Mouse (Mus musculus) embryonic facial prominence, embryonic 15.5 days (tissue): ENCODE results near the gene Fam169b. TPM values are rescaled to one million over a fixed set of nuclear protein-coding genes. Genes with fewer than 3 reads are reported as not detected.
A peak's percentile ranks its signal among the peaks of the same experiment; 100 is the strongest.
"Not testable (repeated sequence)": the region's sequence is repeated elsewhere in the genome, so short reads cannot be mapped to it uniquely, and the experiment has no call there.

ENCODE experiments used
- ATAC-seq: fragments of 200-750 bp; cut with Nextera tagmentation; 2 replicates; pipeline ENCODE4 v1.8.0; 2017; ENCODE audit warnings: low read depth, moderate TSS enrichment; ENCODE audit not compliant: insufficient number of reproducible peaks, low FRiP score, low TSS enrichment
- H3K27ac ChIP-seq: fragments of 300-500 bp; sonication (generic); replicated peaks from 2 replicates; pipeline ENCODE4 v1.5.1; 2015; ENCODE audit warnings: mild to moderate bottlenecking, inconsistent platforms
- H3K27me3 ChIP-seq: fragments of 300-500 bp; sonication (generic); 2 replicates; pipeline ENCODE4 v1.6.1; 2015; ENCODE audit warnings: inconsistent platforms
- H3K36me3 ChIP-seq: fragments of 300-500 bp; sonication (generic); 2 replicates; pipeline ENCODE4 v1.6.1; 2015; ENCODE audit warnings: mild to moderate bottlenecking, inconsistent platforms
- H3K4me1 ChIP-seq: fragments of 300-500 bp; sonication (generic); 2 replicates; pipeline ENCODE4 v1.6.1; 2015; ENCODE audit warnings: inconsistent platforms
- H3K4me2 ChIP-seq: fragments of 300-500 bp; sonication (generic); replicated peaks from 2 replicates; pipeline ENCODE4 v1.6.1; 2015; ENCODE audit warnings: mild to moderate bottlenecking, inconsistent platforms
- H3K4me3 ChIP-seq: fragments of 300-500 bp; sonication (generic); replicated peaks from 2 replicates; pipeline ENCODE4 v1.5.1; 2015; ENCODE audit warnings: mild to moderate bottlenecking, inconsistent platforms
- H3K9ac ChIP-seq: fragments of 300-500 bp; sonication (generic); 2 replicates; pipeline ENCODE4 v1.6.1; 2015; ENCODE audit warnings: inconsistent platforms
- H3K9me3 ChIP-seq: fragments of 300-500 bp; sonication (generic); replicated peaks from 2 replicates; pipeline ENCODE4 v1.6.1; 2016; ENCODE audit warnings: inconsistent platforms
- WGBS: fragments of 180-500 bp; shearing (Covaris S2); methylation state at CpG from one replicate; pipeline ENCODE4 v1.1.7; 2015; 5-methylcytosine and 5-hydroxymethylcytosine counted together
- polyA plus RNA-seq: library from polyadenylated mRNA; unstranded; fragments of >200 nt; fragmentation: Nextera tagmentation; extraction: Ambion mirVana; gene quantifications from 2 replicates; pipeline ENCODE4 v1.2.1, GENCODE M21; 2015

Gene Fam169b
- polyA plus RNA-seq, 1 experiment from 2014 or later, result 3.8 TPM

DNA sequence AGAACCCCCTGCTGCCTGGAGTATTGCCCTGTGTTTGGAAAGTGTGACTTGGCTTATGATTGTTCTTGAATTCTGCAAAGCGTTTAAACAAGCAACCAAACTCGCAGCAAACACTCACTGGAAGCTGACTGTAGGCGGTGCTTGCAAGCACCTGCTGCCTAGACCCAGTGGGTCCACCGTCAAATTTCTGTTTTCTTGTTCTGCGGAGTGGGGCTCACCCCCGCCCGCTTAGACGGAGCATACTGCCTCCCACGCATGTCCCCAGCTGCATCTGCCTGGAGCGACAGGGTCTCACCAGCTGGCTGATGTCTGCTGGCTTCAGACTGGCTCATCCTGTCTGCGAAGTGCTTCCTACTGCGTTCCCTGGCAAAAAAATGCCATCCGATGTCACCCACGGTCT, 9.1 kb upstream of the Fam169b start:
- WGBS, result 5% methylated on average over 14 of the region's 14 CpGs

DNA sequence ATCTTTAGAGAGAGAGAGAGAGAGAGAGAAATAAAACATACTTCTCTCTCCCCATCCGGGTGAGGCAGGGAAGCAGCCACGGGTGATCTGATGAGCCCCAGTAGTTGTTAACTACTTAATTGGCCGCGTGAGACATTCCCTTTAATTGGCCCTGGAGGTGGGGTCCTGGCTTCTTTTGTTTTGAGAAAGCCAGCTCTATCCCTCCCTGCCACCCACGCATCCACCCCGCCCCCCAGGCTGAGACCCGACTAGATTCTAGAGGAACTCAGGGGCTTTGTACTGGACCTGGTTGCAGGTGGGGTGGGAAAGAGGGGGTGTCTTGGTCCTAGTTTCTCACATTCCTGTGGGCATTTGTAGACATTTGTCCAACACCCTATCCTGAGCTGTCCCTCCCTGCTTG, 8.2 kb upstream of the Fam169b start:
- Histone ChIP-seq H3K27me3 (no peaks in the 10 kb centered on the region; the same call in 1 of the 2 replicates), H3K4me2 (no peak overlapping the region), H3K36me3 (no peaks in the 10 kb centered on the region), H3K9me3 (no peaks in the 10 kb centered on the region), H3K4me3 (no peak overlapping the region), H3K27ac (no peak overlapping the region), H3K9ac (no peak overlapping the region), H3K4me1 (peaks cover 22% of the 10 kb centered on the region)
- 30% methylated on average over 7 of the region's 7 CpGs for WGBS
- no peak for ATAC-seq

More for the DNA sequence above, 9.1 kb upstream of the Fam169b start:
- Histone ChIP-seq H3K9ac (no peak overlapping the region), H3K4me1 (peaks cover 22% of the 10 kb centered on the region), H3K36me3 (no peaks in the 10 kb centered on the region), H3K4me3 (peak overlapping the region; percentile 34), H3K9me3 (no peaks in the 10 kb centered on the region), H3K27ac (0 out of 2 replicates have a peak overlapping the region, but pooled peaks have one; percentile 58), H3K4me2 (peak overlapping the region; percentile 69), H3K27me3 (no peaks in the 10 kb centered on the region; the same call in 1 of the 2 replicates)
- ATAC-seq, result 0 out of 2 replicates have a peak, but pooled peaks have one; percentile 26

DNA sequence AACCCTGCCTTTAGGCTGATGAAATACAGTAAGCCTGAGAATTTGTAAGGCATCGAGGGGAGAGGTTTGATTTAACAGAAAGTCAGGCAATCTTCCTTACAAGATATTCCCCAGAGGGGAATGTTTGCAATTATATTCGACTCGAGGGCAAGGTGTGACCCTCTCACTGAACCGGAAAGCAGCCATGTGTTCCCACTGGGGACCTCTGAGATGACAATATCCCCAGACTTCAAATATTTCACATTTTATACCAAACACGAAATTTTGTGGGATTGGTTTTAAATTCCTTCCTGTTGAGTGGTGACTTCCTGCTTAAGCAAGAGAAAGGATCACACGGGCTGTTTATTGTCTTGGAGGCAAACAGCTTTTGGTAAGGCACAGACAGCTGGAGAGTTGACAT, 6.9 kb upstream of the Fam169b start:
- Histone ChIP-seq H3K4me2 (0 out of 2 replicates have a peak overlapping the region, but pooled peaks have one; percentile 3), H3K9ac (no peak overlapping the region), H3K27ac (peak overlapping the region; percentile 5; the same call in 1 of the 2 replicates), H3K9me3 (no peaks in the 10 kb centered on the region), H3K4me1 (peaks cover 22% of the 10 kb centered on the region), H3K27me3 (no peaks in the 10 kb centered on the region; the same call in 1 of the 2 replicates), H3K36me3 (no peaks in the 10 kb centered on the region), H3K4me3 (no peak overlapping the region)
- no peak for ATAC-seq
- 4% methylated on average over 6 of the region's 6 CpGs for WGBS

DNA sequence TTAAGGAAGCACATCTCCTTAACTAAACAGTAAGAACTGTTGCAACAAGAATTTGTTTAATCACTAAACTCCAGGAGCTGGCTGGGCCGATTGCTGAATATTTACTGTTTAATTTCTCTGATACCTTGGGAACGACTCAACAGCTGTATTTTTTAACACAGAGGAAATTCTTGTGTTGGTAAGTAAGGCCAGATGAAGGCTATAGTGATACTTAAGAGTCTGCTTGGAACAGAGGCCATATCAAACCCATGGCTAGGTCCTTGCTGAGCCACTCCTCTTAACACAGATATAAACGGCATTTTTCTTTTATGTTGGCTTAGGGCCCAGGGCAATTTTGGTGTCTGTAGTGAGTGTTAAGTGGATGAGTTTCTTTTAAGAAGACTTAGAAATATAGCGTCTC, 3.1 kb upstream of the Fam169b start:
- H3K4me1 ChIP-seq, result peaks cover 10% of the 10 kb centered on the region
- no peaks in the 10 kb centered on the region for H3K36me3 ChIP-seq
- ATAC-seq, result no peak
- H3K9me3 ChIP-seq, result no peaks in the 10 kb centered on the region
- WGBS, result 30% methylated on average over 4 of the region's 4 CpGs
- H3K27me3 ChIP-seq, result no peaks in the 10 kb centered on the region
- H3K4me2 ChIP-seq, result no peak overlapping the region
- H3K27ac ChIP-seq, result no peak overlapping the region
- H3K9ac ChIP-seq, result no peak overlapping the region
- H3K4me3 ChIP-seq, result no peak overlapping the region

DNA sequence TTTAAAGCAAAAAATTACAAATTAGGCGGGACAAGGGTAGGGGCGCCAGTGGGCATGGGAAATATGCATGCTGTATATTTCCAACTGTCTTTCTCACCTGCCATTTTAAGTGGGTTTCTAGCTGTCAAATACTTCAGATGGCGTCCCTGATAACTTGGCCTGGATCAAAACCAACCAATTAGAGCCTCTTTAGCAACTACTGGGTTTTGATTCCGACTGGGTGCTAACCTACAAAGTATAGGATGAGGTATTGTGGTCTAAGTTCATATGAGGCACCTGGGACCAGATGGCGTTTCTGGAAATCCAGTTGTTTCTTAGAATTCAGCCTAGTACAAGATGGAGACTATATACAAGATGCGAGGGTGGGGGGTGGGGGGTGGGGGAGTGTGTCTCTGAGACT, 1.8 kb upstream of the Fam169b start:
- no peaks in the 10 kb centered on the region for H3K36me3 ChIP-seq
- no peak for ATAC-seq
- H3K4me2 ChIP-seq, result no peak overlapping the region
- no peaks in the 10 kb centered on the region for H3K9me3 ChIP-seq
- H3K9ac ChIP-seq, result no peak overlapping the region
- H3K4me3 ChIP-seq, result no peak overlapping the region
- 85% methylated on average over 6 of the region's 6 CpGs for WGBS
- H3K27me3 ChIP-seq, result no peaks in the 10 kb centered on the region
- H3K27ac ChIP-seq, result no peak overlapping the region
- peaks cover 16% of the 10 kb centered on the region for H3K4me1 ChIP-seq

- Histone ChIP-seq H3K4me2 (no peak overlapping the region), H3K27me3 (no peaks in the 10 kb centered on the region), H3K27ac (no peak overlapping the region), H3K9ac (no peak overlapping the region), H3K36me3 (no peaks in the 10 kb centered on the region), H3K9me3 (no peaks in the 10 kb centered on the region), H3K4me3 (no peak overlapping the region), H3K4me1 (peaks cover 19% of the 10 kb centered on the region)
- no peak for ATAC-seq
- WGBS, result 91% methylated on average over 10 of the region's 10 CpGs
Observed at GRCm38 (mm10) chr7:68272607-68273006, 1.0 kb upstream of the Fam169b start.

DNA sequence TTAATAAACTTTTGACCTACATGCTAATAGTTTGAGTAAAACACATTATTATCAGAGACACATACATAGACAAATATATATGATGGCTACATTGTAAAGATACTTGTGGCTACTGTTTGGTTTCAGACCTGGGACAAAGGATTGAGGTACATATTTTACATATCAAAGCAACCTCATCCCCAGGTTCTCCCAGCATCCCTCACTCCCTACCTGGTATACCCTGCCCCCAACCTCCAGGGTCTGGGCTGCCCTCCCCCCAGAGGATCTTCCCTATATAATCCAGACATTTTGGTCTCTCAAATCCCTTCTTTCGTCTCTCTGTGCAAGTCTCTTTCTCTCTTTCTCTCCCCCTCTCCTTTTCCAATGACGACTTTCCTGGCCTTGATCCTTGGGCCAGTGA, 579 bp downstream of the Fam169b start:
- Histone ChIP-seq H3K27me3 (no peaks in the 10 kb centered on the region), H3K4me2 (no peak overlapping the region), H3K36me3 (no peaks in the 10 kb centered on the region), H3K4me1 (peaks cover 27% of the 10 kb centered on the region), H3K4me3 (no peak overlapping the region), H3K9me3 (no peaks in the 10 kb centered on the region), H3K9ac (no peak overlapping the region), H3K27ac (no peak overlapping the region)
- 65% methylated on average over 2 of the region's 2 CpGs for WGBS
- no peak for ATAC-seq

DNA sequence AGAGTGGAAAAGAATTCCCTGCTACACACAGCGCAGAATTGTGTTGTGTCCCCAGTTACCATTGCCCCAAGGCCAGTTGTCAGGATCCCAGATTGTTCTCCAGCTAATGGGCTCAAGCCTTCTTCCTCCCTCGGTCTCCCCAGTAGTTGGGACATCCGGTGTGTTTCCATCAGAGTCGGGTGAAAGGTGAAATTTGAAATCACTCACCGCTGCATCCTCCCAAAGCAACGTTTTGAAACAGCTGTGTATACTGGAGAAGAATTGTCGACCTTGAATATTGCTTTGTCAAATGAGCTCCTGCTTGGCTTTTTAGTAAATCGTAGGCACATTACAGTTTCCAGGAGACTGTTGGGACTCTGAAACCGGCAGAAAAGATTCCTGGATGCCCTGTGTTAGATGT, 1.3 kb downstream of the Fam169b start:
- no peak overlapping the region for H3K4me2 ChIP-seq
- no peak overlapping the region for H3K9ac ChIP-seq
- WGBS, result 48% methylated on average over 9 of the region's 9 CpGs

DNA sequence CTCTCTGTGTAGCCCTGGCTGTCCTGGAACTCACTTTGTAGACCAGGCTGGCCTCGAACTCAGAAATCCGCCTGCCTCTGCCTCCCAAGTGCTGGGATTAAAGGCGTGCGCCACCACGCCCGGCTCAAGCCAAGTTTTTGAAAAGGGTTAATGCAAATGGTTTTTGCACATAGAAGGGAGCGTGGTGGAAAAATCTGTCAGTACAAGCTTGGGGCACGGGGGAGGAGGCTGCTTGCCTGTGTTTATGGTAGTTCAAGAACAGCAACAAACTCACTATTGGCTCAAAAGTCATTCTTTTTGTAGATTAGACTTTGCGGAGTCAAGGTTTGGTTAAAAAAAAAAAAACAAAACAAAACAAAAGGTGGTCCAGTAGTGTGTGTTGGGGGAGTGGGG, 1.8 kb downstream of the Fam169b start:
- 60% methylated on average over 9 of the region's 9 CpGs for WGBS
- ATAC-seq, H3K36me3 ChIP-seq, H3K9me3 ChIP-seq, H3K27me3 ChIP-seq, H3K27ac ChIP-seq, H3K9ac ChIP-seq: not testable (repeated sequence)
- Histone ChIP-seq H3K4me3 (peak overlapping the region; percentile 35), H3K4me1 (peaks cover 27% of the 10 kb centered on the region), H3K4me2 (peak overlapping the region; percentile 70)

More for the DNA sequence above, 1.3 kb downstream of the Fam169b start:
- H3K36me3 ChIP-seq, result no peaks in the 10 kb centered on the region
- H3K27ac ChIP-seq, result no peak overlapping the region
- H3K4me1 ChIP-seq, result peaks cover 27% of the 10 kb centered on the region
- H3K27me3 ChIP-seq, result no peaks in the 10 kb centered on the region
- no peak for ATAC-seq
- H3K9me3 ChIP-seq, result no peaks in the 10 kb centered on the region
- no peak overlapping the region for H3K4me3 ChIP-seq

DNA sequence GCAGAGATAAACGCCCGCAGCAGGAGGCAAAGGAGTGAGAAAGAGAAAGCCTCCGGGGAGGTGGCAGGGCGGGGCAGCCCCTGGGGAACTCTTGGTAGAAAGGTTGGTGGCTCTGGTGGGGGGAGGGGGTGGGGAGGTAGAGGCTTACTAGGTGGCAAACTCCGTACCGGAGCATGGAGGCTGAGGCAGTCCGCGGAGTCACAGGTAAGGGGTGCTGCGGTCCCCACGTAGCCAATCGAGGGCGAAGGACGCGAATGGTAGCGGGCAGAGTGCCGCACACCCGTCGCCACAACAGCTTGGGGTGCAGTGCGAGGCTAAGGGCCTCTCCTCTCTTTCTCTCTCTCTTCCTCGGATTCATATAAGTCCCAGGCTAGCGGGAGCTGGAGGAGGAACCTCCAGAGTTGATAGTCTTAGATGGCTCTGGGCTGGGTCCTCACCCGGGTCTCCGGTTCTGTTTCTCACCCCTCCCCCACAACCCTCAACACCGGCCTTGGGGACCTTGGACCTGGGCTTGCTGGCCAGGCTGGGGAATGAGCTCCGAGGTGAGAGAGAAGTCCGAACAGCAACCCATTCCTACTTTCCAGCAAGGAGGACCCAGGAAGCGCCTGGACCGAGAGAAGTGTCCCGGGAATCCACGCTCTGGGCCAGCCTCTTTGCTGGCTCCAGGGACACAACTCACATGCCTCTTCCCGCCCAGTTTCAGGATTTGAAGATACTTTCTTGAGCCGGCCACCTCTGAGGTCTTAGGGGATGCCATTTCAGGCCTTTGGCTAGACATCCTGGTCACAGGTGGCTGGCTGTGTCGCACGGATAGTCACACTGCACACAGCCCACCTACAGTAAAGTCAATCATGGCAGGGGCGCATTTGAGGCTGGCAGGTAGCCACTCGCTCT, 2.4 kb downstream of the Fam169b start:
- ATAC-seq, result peak; percentile 30; the same call in 1 of the 2 replicates
- Histone ChIP-seq H3K9ac (0 out of 2 replicates have a peak overlapping the region, but pooled peaks have one; percentile 6), H3K36me3 (no peaks in the 10 kb centered on the region), H3K4me2 (peak overlapping the region; percentile 70), H3K4me1 (peaks cover 27% of the 10 kb centered on the region), H3K27ac (peak overlapping the region; percentile 34; the same call in 1 of the 2 replicates), H3K27me3 (no peaks in the 10 kb centered on the region), H3K4me3 (peak overlapping the region; percentile 35), H3K9me3 (no peaks in the 10 kb centered on the region)
- WGBS, result 6% methylated on average over 36 of the region's 36 CpGs

- Histone ChIP-seq H3K9ac (no peak overlapping the region), H3K4me3 (no peak overlapping the region), H3K4me2 (peak overlapping the region; percentile 11; the same call in 1 of the 2 replicates), H3K4me1 (peaks cover 27% of the 10 kb centered on the region), H3K27me3 (no peaks in the 10 kb centered on the region), H3K36me3 (no peaks in the 10 kb centered on the region), H3K9me3 (no peaks in the 10 kb centered on the region), H3K27ac (peak overlapping the region; percentile 51)
- WGBS, result 7% methylated on average over 11 of the region's 11 CpGs
- 0 out of 2 replicates have a peak, but pooled peaks have one; percentile 30 for ATAC-seq
Observed at GRCm38 (mm10) chr7:68277054-68277896, 3.6 kb downstream of the Fam169b start.
